Mouse (Mus musculus): Measurements from ENCODE around the gene C1rb.
"Not testable (repeated sequence)": the region's sequence is repeated elsewhere in the genome, so short reads cannot be mapped to it uniquely, and the experiment has no call there.

Gene C1rb

DNA sequence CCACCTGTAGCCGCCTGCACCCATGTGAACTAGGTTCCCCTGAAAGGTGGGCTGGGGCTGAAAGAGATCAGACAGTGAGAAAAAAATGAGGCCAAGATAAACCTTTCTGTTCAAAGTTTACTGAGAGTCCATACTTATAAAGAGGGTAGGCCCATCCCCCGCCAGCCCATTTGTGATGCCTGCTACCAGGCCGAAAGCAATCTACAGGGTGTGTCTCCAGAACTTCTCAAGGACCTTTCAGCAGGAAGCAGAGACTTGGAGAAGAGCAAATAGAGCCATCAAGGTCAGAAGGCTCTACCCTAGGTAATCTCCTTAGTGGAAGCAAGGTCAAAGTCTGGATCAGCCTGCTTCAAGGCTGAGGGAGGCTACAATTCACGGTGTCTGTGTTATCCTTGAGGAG, 31.9 kb downstream of the C1rb start:
- DNase-seq (ENCODE audit: low read depth), result no peak

DNA sequence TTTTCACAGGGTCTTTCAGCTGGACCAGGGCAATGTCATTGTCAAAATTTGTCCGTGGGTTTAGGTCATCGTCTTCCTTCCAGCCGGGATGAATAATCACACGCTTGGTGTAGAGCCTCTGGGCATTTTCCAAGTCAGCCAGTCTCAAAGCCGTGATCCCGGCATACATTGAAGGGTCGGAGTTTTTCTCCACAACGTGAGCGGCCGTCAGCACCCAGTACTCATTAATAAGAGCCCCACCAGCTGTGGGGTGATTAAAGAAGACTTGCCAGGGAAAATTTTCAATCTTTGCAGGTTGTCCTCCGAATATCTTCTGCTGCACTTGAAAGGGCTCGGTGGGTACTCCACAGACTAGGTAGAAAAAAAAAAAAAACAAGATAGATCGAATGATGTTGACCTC, 55.5 kb downstream of the C1rb start:
- DNase-seq (ENCODE audit: low read depth), result no peak

DNA sequence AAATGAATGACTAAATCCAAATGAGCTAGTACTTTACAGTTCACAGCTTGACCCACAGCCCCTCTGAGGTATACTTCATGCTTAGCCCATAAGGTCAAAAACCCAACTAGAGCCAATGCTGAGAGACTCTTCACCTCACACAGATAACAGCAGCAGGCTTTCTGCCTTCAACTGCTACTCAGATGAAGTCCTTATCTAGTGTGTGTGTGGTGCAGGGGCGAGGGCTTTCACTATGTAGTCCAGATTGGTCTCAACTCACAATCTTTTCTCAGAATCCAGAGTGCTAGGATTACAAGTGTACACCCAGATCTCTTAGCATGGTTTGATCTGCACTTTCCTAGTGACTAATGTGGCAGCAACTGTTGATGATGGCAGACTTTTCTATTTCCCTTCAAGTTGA, 56.1 kb downstream of the C1rb start:
- DNase-seq (ENCODE audit: low read depth), result not testable (repeated sequence)

DNA sequence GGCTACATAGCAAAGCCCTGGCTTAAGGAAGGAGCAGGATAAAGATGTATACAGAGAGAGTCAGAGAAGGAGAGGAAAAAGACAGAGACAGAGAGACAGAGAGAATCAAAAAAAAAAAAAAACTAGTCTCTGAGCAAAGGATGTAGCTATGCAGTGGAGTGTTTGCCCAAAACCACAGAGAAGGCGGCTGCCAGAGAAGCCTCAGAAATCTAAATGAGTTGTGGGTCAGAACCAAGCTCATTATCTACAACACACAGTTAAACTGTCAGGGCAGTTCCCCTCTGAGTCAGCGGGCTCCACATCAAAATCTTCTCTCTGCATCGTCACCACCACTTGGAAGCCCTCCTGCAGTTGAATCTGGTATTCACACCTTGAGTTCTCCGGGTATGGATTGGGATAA, 60.7 kb downstream of the C1rb start:
- peak; percentile 56 for DNase-seq (ENCODE audit: low read depth)
